16 mouse cellular contexts compared by ENCODE assay signal in genomic region chrX:48011656-48012055, GRCm38 (mm10).
"Had no signal": no experiment of that assay in that cellular context is flagged by ENCODE, and none has a peak within 500 bp of the region (broad histone marks: within the 10 kb centered on the region; RNA-seq: fewer than 3 reads in every experiment).

No protein-coding gene starts in this region.

- H3K9me3 ChIP-seq: limb, embryonic 13.5 days; liver, embryonic 15.5 days; midbrain, embryonic 13.5 days; neural tube, embryonic 12.5 days had no signal

- H3K27ac ChIP-seq: limb, embryonic 13.5 days; liver, embryonic 15.5 days; midbrain, embryonic 13.5 days; neural tube, embryonic 12.5 days had no signal

- ATAC-seq: lung, postnatal 0 days; midbrain, embryonic 13.5 days had no signal

- H3K36me3 ChIP-seq: limb, embryonic 13.5 days; liver, embryonic 15.5 days; midbrain, embryonic 13.5 days; neural tube, embryonic 12.5 days had no signal

- H3K27me3 ChIP-seq: limb, embryonic 13.5 days; liver, embryonic 15.5 days; neural tube, embryonic 12.5 days had no signal

- DNase-seq: kidney, postnatal 25 days; layer of hippocampus, adult 9-11 months; layer of hippocampus, postnatal 36 days; lung, adult 2 months; lung, postnatal 36 days; right cerebral cortex, postnatal 4 days; spleen, adult 18-20 months; thymus, adult 18-20 months; thymus, postnatal 25 days had no signal

- H3K4me3 ChIP-seq: limb, embryonic 13.5 days; liver, embryonic 15.5 days; midbrain, embryonic 13.5 days; myocyte; neural tube, embryonic 12.5 days had no signal

- H3K4me1 ChIP-seq: limb, embryonic 13.5 days; liver, embryonic 15.5 days; neural tube, embryonic 12.5 days had no signal

- H3K4me2 ChIP-seq: limb, embryonic 13.5 days; liver, embryonic 11.5 days; liver, embryonic 15.5 days; midbrain, embryonic 13.5 days; neural tube, embryonic 12.5 days had no signal

- H3K9ac ChIP-seq: limb, embryonic 13.5 days; liver, embryonic 15.5 days; midbrain, embryonic 13.5 days; neural tube, embryonic 12.5 days had no signal
